Mouse (Mus musculus) thymus, postnatal 4 days (tissue): ENCODE measurements around the gene Rpl22l1.
A peak's percentile ranks its signal among the peaks of the same experiment; 100 is the strongest.

Experiments used
- DNase-seq: peaks from one replicate; pipeline ENCODE4 v3.0.0; 2021

The Rpl22l1 gene

DNA sequence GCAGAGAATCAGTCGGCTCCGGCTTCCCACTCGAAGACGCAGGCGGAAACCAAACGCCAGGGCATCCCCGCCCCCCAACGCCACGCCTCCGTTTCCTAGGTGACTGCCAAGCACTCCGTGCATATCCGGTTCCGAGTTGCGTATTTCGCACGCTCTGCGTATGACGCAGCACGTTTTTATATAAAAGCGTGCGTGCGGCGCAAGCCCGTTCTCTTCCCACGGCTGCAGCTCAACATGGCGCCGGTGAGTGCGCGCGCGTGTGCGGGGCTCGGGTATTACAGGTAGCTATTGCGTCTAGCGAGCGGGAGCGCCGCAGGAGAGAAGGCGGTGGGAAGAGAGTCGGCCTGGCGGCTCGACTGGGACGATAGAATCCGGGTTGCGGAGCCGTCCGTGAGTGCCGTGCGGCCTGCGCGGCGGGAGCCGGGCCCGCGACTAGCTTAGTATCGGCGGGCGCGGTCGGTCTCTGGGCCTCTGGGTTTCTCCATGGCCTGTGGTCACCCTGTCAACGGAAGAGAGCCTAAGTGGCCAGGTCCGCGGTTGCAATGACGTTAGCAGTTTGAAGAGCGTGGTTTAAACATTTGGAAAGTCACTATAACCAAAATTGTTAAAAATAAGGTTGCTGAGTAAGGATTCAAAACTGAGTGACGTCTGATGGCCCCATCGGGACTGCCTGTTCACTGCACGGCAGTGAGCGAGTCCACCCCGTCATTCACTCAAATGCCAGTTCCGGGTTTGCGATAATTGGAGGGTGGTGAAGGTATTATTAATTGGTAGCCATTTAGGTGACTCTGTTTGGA lies at the start of gene Rpl22l1:
TSS of gene Rpl22l1 (plus strand) at position 136 of the 797 bp plus-strand sequence.
- peak; percentile 99 for DNase-seq

DNA sequence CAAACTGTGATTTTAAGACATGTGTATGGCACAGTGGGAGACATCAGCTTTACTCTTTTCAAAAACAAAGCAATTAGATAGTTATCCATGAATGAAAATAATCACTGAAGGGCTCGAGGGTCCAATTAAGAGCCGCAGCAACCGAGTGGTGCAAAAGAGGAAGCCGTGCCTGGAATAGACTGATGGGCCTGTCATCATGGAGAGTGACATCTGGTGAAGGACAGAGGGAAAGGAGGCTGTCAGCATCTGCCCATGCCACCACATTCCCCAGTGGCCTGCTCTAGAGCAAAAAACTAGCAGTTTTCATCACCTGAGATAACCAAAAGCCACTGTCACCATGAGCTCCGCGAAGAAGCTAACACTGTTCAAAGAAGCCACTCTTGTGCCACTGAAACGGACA lies 49.8 kb upstream of the Rpl22l1 start:
- DNase-seq: no peak

DNA sequence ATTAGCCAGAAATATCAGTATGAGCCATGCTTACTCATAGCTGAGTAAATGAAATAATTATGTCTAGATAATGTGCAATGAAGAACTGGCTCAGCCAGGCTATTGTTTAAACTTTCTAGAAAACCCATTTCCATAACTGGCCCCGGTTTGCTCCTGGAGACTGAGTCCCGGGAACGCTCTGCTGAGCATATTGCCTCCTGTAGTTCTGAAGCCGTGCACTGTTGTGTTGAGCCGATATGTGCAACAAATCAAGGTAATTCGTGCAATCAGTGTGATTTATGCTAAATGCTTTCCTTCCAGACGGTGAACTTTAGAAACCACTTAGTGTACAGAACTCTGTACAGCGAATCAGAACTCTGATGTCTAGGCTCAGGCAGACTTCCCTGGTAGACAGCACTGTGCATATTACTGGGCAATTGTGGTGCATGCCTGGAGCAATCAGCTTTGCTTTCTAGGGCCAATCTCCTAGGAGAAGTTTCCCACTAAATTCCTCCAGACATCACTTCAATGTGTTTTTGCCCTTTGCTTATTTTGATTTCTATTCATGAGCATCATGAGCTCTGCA lies 43.9 kb upstream of the Rpl22l1 start:
- no peak for DNase-seq

DNA sequence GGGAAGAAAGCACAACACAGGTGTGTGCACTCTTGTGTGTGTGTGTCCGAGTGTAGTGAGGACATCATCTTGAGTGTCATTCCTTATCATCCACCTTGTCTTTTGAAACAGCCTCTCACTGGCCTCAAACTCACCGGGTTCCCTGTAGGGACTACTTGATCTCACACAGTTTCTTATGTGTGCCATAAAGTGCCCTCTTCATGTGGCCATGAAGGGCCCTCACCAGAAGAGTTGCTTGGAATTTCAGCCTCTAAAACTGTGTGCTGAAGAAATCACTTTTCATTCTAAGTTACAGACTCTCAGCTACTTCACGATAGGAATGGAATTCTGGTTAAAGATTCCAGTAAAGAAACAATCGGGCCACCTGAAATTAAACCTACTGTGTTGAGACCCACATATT lies 38.3 kb upstream of the Rpl22l1 start:
- DNase-seq: no peak

DNA sequence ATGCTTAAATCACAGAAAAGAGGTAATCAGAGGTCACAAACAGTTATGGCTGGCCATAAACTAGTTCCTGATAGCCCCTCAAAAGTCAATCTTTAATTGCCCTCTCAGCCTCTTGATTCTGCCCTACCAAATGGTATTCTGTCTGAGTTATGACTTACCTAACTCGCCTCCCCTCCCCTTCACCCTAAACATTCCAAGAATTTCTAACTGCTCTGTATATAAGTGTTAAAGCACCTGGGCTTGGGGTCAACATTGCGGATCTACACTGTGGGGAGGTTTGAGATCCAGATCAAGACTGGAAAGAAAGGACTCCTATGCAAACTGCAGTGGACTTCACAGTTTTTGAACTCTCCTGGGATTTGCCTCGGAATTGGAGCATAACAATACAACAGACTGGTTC lies 37.0 kb upstream of the Rpl22l1 start:
- no peak for DNase-seq

DNA sequence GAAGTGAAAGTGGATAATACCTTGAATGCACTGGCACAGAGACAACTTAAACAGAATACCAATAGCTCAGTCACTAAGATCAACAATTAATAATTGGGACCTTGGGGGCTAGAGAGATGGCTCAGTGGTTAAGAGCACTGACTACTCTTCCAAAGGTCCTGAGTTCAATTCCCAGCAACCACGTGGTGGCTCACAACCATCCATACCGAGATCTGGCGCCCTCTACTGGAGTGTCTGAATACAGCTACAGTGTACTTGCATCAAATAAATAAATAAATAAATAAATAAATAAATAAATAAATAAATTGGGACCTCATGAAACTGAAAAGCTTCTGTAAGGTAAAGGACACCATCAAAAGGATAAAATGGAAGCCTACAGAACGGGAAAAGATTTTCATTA lies 32.3 kb upstream of the Rpl22l1 start:
- DNase-seq: peak; percentile 22

DNA sequence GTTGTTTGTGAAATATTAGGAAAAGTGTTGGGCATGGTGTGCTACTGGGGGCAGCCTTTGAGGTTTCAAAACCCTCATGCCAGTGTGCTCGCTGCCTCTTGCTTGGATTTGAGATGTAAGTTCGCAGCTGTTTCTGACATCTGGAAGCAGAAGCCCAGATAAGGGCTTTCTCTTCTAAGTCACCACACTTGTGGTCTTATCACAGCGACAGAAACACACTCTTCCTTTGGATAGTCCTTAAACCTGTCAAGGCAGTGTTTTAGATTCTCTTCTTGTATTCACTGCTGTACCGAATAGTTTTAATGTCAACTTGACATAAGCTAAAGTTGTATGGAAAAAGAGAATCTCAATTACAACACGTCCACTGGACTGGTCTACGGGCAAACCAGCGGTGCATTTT lies 29.9 kb upstream of the Rpl22l1 start:
- DNase-seq: no peak

DNA sequence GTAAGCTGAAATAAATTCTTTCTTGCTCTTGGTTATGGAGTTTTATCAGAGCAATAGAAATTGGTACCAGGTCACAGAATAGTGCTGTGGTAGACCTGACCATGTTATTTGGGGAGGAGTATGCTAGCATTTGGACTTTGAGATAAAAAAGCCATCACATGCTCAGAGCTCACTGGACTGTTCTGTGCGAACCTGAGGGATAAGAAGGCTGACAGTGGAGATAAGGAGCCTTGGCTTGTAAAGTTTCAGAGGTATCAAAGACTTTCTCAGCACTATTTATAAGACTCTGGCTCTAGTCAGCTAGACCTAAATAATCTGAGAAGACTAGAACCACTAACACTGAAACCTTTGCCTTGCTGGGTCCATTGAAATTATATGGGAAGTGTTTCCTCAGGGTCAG lies 29.3 kb upstream of the Rpl22l1 start:
- DNase-seq: no peak

DNA sequence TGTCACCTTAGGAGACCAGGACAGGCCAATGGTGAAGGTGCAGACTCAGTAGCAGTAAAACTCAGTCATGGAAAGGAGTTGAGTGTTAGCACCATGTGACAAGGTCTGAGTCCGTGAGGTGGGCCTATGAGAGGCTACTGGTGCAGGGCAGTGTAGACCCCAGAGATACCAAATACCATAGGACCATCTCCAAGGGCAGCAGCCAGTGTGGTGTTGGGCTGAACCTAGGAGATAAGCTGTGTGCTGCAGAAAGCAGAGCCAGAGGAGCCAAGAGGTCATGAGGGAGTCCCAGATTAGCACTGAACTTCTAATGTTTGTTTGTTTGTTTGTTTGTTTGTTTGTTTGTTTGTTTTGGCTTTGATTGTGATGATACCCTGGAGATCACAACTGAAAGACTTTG lies 28.7 kb upstream of the Rpl22l1 start:
- no peak for DNase-seq

DNA sequence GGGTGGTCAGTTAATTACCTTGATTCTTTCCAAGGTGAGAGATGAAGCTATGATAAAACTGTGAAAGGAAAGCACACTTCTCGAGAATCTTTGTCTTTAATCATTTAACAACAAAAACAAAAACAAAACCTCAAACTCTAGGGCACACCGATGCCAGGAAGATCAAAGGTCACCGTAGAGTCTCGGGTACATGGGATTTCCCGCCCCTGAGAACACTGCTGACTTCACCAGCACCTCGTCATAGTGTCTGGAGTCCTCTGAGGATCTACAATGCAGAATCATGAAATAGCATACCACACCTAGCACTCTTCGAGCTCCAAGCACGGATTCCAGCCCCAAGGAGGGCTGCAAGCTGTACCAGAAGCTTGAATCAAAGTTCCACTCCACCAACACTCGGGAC lies 24.7 kb upstream of the Rpl22l1 start:
- DNase-seq: no peak

DNA sequence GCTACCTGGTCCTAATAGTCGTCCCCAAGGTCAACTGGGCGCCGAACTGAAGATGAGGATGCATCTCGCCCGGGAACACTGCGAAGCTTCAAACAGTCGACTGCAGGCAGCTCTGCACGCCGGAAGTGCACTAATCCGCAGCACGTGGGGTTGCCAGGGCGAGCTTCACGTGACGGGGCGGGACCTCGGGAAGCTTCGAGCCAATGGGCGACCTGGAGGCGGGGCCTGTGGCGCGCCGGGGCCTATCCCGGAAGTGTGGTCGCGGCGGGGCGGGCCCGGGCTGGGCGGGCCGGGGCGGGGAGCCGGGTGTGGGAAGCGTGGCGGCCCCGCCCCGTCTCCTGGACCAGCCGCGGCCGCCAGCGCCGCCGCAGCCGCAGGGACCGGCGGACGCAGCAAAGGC lies 24.2 kb upstream of the Rpl22l1 start, which contains the start of gene Eif5a2:
TSS of gene Eif5a2 (plus strand) at position 283 of the 400 bp plus-strand sequence.
- peak; percentile 98 for DNase-seq

DNA sequence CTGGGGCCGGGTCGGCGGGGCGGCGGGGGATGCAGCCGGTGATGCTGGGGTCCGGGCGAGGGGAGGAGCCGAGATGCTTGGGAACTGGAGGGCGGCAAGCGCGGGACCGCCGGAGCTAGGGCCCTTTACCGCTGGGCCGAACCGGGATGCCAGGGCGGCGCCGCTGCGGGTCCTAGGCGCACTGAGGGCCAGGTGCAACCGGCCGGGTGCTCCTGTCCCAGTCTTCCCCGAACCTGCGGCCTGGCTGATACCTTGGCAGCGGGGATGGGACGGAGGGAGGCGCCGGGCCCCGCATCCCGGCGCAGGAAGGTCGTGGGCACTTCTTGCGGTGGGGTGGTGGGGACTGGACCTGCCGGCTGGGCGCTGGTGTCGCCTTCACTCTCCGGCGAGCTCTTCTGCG lies 23.8 kb upstream of the Rpl22l1 start:
- no peak for DNase-seq

DNA sequence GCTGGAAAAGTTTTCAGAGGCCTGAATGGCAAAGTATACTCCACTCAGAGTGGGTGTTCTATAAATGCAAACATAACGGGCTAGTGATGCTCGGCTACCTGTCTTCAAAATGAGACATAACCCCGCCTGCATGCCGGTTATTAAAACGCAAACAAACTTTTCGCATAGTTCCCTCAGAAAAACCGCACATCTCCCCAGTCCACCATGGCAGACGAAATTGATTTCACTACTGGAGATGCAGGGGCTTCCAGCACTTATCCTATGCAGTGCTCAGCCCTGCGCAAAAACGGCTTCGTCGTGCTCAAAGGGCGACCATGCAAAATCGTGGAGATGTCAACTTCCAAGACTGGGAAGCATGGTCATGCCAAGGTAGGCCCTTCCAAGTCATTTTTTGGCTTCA lies 23.4 kb upstream of the Rpl22l1 start:
- no peak for DNase-seq

DNA sequence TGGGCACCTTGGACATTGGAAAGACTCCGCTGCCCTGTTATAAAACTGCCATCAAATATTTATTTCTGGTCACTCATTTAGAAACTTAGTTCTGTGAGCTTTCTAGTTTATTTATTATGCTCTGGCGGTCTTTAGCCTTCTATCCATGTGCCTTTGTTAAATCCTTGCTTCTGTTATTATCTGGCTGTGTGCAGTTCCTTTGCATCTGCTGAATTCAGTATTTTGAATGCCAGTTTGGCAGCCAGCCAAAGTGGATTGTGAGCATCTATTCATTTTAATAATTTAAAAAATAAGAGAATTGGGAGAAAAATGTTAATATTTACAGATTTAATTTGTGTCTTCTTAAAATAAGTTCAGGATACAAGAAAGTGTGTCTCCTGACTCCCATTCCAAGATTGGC lies 21.1 kb upstream of the Rpl22l1 start:
- no peak for DNase-seq

DNA sequence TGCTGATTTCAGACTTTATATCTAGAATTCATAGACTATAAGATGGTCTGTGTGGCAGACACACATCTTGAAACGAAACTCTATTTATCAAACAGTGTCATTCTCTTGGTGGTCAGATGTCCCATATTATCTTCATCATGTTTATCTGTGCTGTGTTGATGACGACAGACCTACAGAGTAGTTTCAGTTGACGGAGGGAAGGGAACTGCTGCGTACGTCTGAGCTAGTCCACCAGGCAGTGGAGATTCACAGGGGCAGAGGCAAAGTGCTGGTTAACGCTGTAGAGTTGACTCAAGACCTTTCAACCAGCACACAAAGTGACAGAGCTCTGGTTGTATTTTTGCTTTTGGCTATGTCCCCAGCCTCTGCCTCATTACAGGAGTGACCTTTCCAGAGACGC lies 10.4 kb upstream of the Rpl22l1 start:
- no peak for DNase-seq

DNA sequence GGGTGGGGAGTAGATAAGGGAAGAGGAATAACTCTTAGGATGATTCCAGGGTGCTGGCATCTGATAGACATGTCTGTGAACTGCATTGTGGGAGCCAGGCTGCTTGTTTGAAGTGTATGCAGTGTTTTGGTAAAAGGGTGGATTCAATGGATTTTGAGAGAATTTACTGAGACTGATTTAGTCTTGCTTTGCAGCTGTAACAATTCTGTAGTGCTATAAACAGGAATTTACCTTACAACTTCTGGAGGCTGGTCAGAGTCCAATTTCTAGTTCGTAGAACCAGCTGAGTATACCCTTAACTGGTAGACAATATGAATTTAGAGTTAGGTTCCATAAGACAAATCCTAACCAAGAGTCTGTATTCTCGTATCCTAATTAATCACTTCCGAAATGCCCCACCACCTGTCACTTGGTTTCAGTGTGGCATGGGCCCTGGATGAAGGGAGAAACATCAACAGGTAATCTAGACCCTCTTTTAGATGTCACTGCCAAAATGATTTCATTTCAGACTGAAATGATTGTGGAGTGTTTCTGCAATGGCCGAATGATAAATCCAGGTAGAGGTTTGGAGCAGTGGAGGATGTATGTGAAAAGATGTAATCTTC lies 2.9 kb downstream of the Rpl22l1 start:
- DNase-seq: no peak

DNA sequence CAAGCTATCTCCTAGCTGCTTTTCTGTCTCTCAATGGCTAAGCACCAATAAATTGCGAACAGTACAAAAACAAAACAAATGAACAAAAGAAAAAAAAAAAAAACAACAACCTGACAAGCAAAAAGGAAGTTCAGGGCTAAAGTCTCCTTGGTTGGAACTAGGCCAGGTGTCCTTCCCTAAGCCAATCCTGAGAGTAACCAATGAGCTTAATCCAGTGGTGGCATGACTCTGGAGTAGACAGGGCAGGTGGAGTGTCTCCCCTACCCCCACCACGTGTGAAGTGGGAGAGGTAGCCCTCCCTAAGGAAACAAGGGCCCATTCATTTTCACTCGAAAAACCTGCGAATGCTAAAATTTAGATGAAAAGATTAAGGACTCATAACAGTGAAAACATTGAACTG lies 6.2 kb downstream of the Rpl22l1 start:
- no peak for DNase-seq

DNA sequence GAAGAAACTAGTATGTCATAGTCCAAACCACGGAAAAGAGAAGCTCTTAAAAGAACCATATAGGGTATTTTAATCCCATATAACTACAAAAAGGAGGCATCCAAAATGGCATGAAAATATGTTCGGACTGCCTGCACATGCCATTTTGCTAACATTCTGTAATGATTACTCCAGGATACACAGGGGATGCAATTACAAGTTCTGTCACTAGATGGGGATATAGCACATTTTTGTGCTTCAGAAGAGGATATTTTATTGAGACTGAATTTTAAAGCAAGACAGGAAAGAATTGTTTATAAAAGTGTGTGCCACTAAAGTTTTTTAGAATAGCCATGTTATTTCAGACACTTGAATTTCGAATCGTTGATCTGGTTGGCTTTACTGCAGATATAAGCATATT lies 9.1 kb downstream of the Rpl22l1 start:
- no peak for DNase-seq

DNA sequence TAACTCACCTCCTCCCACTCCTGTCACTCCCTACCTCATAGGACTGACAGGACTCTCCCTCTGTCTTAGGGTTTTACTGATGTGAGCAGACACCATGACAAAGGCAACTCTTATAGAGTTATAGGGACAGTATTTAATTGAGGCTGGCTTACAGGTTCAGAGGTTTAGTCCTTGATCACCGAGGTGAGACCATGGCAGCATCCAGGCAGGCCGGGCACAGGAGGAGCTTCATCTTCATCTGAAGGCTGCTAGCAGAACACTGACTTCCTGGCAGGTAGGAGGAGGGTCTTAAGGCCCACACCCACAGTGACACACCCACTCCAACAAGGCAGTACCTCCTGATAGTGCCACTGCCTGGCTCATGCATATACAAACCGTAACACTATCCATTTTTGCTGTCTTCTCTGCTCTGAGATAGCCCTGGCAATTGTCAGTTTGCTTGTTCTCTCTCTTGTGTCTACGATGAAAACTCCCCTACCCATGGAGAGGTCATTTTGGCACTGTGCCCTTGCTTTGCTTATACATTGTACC lies 10.8 kb downstream of the Rpl22l1 start:
- no peak for DNase-seq

DNA sequence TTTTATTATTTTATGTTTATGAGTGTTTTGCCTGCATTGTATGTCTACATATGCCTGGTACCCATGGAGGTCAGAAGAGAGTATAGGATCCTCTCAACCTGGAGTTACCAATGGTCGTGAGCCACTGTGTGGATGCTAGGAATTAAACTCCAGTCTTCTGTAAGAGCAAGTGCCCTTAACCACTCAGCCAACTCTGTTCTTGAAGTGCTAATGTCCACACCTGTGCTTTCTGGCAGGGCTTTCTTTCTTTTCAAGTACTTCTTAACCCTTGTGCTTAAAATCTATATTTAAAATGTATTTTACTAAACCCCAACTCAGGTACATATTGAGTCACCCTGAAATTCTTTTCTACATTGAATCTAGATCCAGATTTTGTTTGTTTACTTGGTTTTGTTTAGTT lies 21.0 kb downstream of the Rpl22l1 start:
- no peak for DNase-seq

DNA sequence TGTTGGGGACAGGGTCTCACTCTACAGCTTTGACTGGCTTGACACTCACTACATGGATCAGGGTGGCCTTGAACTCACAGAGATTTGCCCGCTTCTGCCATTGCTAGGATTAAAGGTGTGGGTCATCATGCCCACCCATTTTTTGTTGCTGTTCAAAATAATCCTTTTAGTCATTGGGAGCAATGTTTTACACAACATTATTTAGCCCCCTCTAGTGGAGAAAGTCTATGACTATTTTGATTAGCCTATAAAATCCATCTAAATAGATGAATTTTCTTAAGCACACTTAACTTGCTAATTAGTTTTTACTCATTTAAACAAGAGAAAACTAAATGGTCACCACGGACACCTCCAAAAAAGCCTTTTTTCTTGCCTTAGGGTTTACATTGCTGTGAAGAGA lies 22.4 kb downstream of the Rpl22l1 start:
- DNase-seq: no peak

DNA sequence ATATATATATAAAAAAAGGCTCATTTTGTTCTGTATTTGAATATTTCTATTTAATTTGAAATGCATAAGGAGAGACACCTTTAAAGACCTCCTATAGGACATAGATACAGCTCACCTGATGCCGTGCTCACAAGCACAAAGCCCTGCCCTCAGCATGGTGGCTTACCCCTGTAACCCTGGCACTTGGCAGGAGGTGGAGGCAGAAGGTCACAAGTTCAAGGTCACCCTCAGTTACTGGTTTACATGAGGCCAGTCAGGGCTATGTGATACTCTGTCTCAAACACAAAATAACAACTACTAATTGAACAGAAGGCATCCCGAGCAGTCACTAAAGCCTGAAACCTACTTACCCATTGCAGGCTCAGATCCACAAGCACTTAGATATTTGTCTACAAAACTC lies 24.2 kb downstream of the Rpl22l1 start:
- DNase-seq: no peak

DNA sequence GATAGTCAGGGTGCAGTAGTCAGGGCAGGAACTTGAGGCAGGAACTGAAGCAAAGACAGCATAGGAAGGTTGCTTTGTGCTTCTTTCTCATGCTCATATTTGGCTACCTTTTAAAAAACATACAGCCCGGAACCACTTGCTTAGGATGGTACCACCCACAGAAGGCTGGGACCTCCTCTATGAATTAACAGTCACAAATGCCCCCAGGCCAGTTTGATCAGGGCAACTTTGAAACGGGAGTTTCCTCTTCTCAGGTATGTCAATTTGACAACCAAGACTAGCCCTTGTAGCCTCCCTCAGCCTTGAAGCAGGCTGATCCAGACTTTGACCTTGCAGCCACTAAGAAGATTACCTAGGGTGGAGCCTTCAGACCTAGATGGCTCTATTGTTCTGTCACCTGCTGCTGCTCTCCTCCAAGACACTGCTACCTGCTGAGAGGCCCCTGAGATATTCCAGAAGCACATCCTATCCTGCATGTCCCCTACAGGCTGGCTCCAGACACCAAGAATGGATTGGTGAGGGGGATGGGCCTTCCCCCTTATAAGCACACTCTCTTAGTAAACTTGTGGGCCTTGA lies 31.6 kb downstream of the Rpl22l1 start:
- DNase-seq: no peak
